Comparison of ENCODE assay signal across 43 mouse cellular contexts in genomic region chr2:112220880-112221279, GRCm38 (mm10). TPM values are rescaled to one million over a fixed set of nuclear protein-coding genes. Genes with fewer than 3 reads are reported as not detected.
"Had no signal": no experiment of that assay in that cellular context is flagged by ENCODE, and none has a peak within 500 bp of the region (broad histone marks: within the 10 kb centered on the region; RNA-seq: fewer than 3 reads in every experiment).

No protein-coding gene starts in this region.

- H3K9me3 ChIP-seq: limb, embryonic 10.5 days; limb, embryonic 12.5 days; limb, embryonic 13.5 days; limb, embryonic 15.5 days; liver, embryonic 12.5 days; liver, embryonic 13.5 days; liver, embryonic 15.5 days; lung, embryonic 15.5 days; megakaryocyte, embryonic 14.5 days; midbrain, embryonic 10.5 days; midbrain, embryonic 12.5 days; midbrain, embryonic 13.5 days; midbrain, embryonic 15.5 days; neural tube, embryonic 12.5 days had no signal

- ATAC-seq: liver, embryonic 12.5 days; liver, postnatal 0 days; lung, postnatal 0 days; midbrain, embryonic 13.5 days; midbrain, embryonic 15.5 days; midbrain, embryonic 16.5 days had no signal

- H3K36me3 ChIP-seq: limb, embryonic 10.5 days; limb, embryonic 12.5 days; limb, embryonic 13.5 days; limb, embryonic 15.5 days; liver, embryonic 12.5 days; liver, embryonic 13.5 days; liver, embryonic 15.5 days; lung, embryonic 15.5 days; midbrain, embryonic 10.5 days; midbrain, embryonic 12.5 days; midbrain, embryonic 13.5 days; midbrain, embryonic 15.5 days; neural tube, embryonic 12.5 days had no signal

- DNase-seq: left cerebral cortex, postnatal 4 days; liver; liver, embryonic 13.5 days; liver, postnatal 0 days; lung, adult 18-20 months; lung, adult 2 months; lung, embryonic 14.5 days; lung, postnatal 10 days; lung, postnatal 14 days; lung, postnatal 36 days; lung, postnatal 4 days; midbrain, embryonic 14.5 days had no signal

- H3K4me2 ChIP-seq: limb, embryonic 12.5 days; limb, embryonic 13.5 days; limb, embryonic 15.5 days; liver, embryonic 11.5 days; liver, embryonic 12.5 days; liver, embryonic 13.5 days; liver, embryonic 15.5 days; lung, embryonic 14.5 days; lung, embryonic 15.5 days; midbrain, embryonic 12.5 days; midbrain, embryonic 13.5 days; midbrain, embryonic 15.5 days; neural tube, embryonic 12.5 days had no signal

- H3K4me1 ChIP-seq: limb, embryonic 10.5 days; limb, embryonic 12.5 days; limb, embryonic 13.5 days; limb, embryonic 15.5 days; liver, embryonic 12.5 days; liver, embryonic 13.5 days; liver, embryonic 15.5 days; lung, embryonic 15.5 days; midbrain, embryonic 10.5 days; midbrain, embryonic 12.5 days; midbrain, embryonic 13.5 days; midbrain, embryonic 15.5 days; neural tube, embryonic 12.5 days had no signal

- H3K4me3 ChIP-seq: limb, embryonic 10.5 days; limb, embryonic 12.5 days; limb, embryonic 13.5 days; limb, embryonic 15.5 days; liver, embryonic 12.5 days; liver, embryonic 13.5 days; liver, embryonic 15.5 days; lung, embryonic 15.5 days; megakaryocyte, embryonic 14.5 days; midbrain, embryonic 10.5 days; midbrain, embryonic 12.5 days; midbrain, embryonic 13.5 days; midbrain, embryonic 15.5 days; myocyte; neural tube, embryonic 12.5 days had no signal

- H3K27ac ChIP-seq: limb, embryonic 10.5 days; limb, embryonic 12.5 days; limb, embryonic 13.5 days; limb, embryonic 15.5 days; liver, embryonic 12.5 days; liver, embryonic 13.5 days; liver, embryonic 14.5 days; liver, embryonic 15.5 days; lung, embryonic 15.5 days; macrophage; midbrain, embryonic 10.5 days; midbrain, embryonic 12.5 days; midbrain, embryonic 13.5 days; midbrain, embryonic 15.5 days; neural tube, embryonic 12.5 days had no signal

- H3K27me3 ChIP-seq: limb, embryonic 12.5 days; limb, embryonic 13.5 days; limb, embryonic 15.5 days; liver, embryonic 12.5 days; liver, embryonic 13.5 days; liver, embryonic 15.5 days; lung, embryonic 15.5 days; megakaryocyte, embryonic 14.5 days; midbrain, embryonic 12.5 days; midbrain, embryonic 13.5 days; midbrain, embryonic 15.5 days; neural tube, embryonic 12.5 days had no signal

- H3K9ac ChIP-seq: limb, embryonic 12.5 days; limb, embryonic 13.5 days; limb, embryonic 15.5 days; liver, embryonic 12.5 days; liver, embryonic 13.5 days; liver, embryonic 14.5 days; liver, embryonic 15.5 days; liver, postnatal 0 days; lung, embryonic 14.5 days; lung, embryonic 15.5 days; midbrain, embryonic 12.5 days; midbrain, embryonic 13.5 days; midbrain, embryonic 15.5 days; neural tube, embryonic 12.5 days had no signal

RNA-seq across cellular contexts. Expression of gene Nutm1, which starts 38.2 kb away (rescaled TPM):
- total RNA-seq: left cerebral cortex, postnatal 10 days; left cerebral cortex, postnatal 14 days; left cerebral cortex, postnatal 4 days; liver, adult 2 months; megakaryocyte progenitor cell, adult 5-6 weeks; megakaryocyte, adult 5-6 weeks; midbrain, postnatal 0 days; monocyte, adult 5-6 weeks had no signal
- polyA plus RNA-seq: limb, embryonic 11.5 days; limb, embryonic 13.5 days; limb, embryonic 14.5 days; limb, embryonic 15.5 days; liver, adult 2 months; liver, embryonic 11.5 days; liver, embryonic 12.5 days; liver, embryonic 13.5 days; liver, embryonic 14.5 days; liver, embryonic 16.5 days; lung, adult 2 months; lung, embryonic 15.5 days; lung, embryonic 16.5 days; macrophage; midbrain, embryonic 12.5 days; midbrain, embryonic 13.5 days; midbrain, embryonic 15.5 days; midbrain, embryonic 16.5 days; myocyte; neural tube, embryonic 11.5 days; neural tube, embryonic 12.5 days had no signal

RNA-seq across cellular contexts. Expression of gene Gm21985, which starts 45.2 kb away (rescaled TPM):
- total RNA-seq: liver, adult 2 months had no signal
- polyA plus RNA-seq: limb, embryonic 10.5 days; limb, embryonic 12.5 days; limb, embryonic 13.5 days; limb, embryonic 15.5 days; liver, adult 2 months; liver, embryonic 11.5 days; liver, embryonic 12.5 days; liver, embryonic 13.5 days; liver, embryonic 14.5 days; liver, embryonic 15.5 days; liver, embryonic 16.5 days; liver, postnatal 0 days; lung, adult 2 months; lung, embryonic 14.5 days; lung, embryonic 15.5 days; lung, embryonic 16.5 days; lung, postnatal 0 days; midbrain, embryonic 12.5 days; midbrain, embryonic 13.5 days; midbrain, embryonic 14.5 days; midbrain, embryonic 15.5 days; midbrain, postnatal 0 days; myocyte; neural tube, embryonic 11.5 days; neural tube, embryonic 12.5 days had no signal
